Mouse (Mus musculus): ENCODE measurements around the gene Rapgef3. TPM values are rescaled to one million over a fixed set of nuclear protein-coding genes. Genes with fewer than 3 reads are reported as not detected.

Rapgef3 gene
- polyA plus RNA-seq, 1 experiment from 2014 or later = 5.5 TPM

GRCm38 (mm10) chr15:97761438-97761837 is 6.3 kb downstream of the Rapgef3 start:
- no peak for DNase-seq (ENCODE audit: low spot score)
- no peaks in the 10 kb centered on the region for H3K9me3 ChIP-seq (ENCODE audit: control insufficient read depth, low read length)
- WGBS = 30% methylated on average over 13 of the region's 13 CpGs
- no peak overlapping the region for H3K4me2 ChIP-seq (ENCODE audit: low read depth, low read length, severe bottlenecking)
- no peak overlapping the region for H3K27ac ChIP-seq (ENCODE audit: low read depth, low read length)
- no peak for ATAC-seq (replicated peaks; ENCODE audit: low FRiP score)
- no peak overlapping the region for H3K4me3 ChIP-seq (ENCODE audit: low read depth, low read length)
- peaks cover 3% of the 10 kb centered on the region for H3K27me3 ChIP-seq (ENCODE audit: control insufficient read depth, insufficient read depth, low read length)
- H3K9ac ChIP-seq (ENCODE audit: low read length) = no peak overlapping the region
- H3K36me3 ChIP-seq (ENCODE audit: control insufficient read depth, insufficient read depth, low read length) = no peaks in the 10 kb centered on the region
- peaks cover 8% of the 10 kb centered on the region for H3K4me1 ChIP-seq (replicated peaks; ENCODE audit: control insufficient read depth, insufficient read depth, low read length)

DNA sequence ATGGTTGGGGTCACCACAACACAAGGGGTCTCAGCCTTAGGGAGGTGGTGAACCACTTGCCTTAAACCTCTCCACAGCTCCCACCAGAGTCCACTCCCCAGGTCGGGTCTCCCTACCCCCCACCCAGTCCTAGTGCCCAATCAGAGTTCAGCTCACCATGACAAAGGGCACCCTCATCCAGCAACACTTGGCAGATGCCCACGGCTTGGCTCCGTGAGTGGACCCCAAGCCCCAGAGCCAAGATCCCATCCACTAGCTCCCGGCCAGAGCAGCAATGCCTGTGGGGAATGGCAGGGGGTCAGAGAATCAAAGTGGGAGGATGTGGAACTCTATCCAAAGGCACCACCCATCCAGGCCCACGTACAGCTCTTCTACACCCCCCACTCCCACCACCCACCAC is 6.8 kb downstream of the Rapgef3 start:
- DNase-seq (ENCODE audit: low spot score) = no peak
- no peak overlapping the region for H3K27ac ChIP-seq (ENCODE audit: low read depth, low read length)
- H3K4me1 ChIP-seq (replicated peaks; ENCODE audit: control insufficient read depth, insufficient read depth, low read length) = peaks cover 3% of the 10 kb centered on the region; the same call in 1 of the 2 replicates
- H3K9ac ChIP-seq (ENCODE audit: low read length) = no peak overlapping the region
- WGBS = 72% methylated on average over 5 of the region's 5 CpGs
- peaks cover 3% of the 10 kb centered on the region for H3K27me3 ChIP-seq (ENCODE audit: control insufficient read depth, insufficient read depth, low read length)
- ATAC-seq (replicated peaks; ENCODE audit: low FRiP score) = no peak
- no peak overlapping the region for H3K4me3 ChIP-seq (ENCODE audit: low read depth, low read length)
- H3K9me3 ChIP-seq (ENCODE audit: control insufficient read depth, low read length) = no peaks in the 10 kb centered on the region
- no peaks in the 10 kb centered on the region for H3K36me3 ChIP-seq (ENCODE audit: control insufficient read depth, insufficient read depth, low read length)
- no peak overlapping the region for H3K4me2 ChIP-seq (ENCODE audit: low read depth, low read length, severe bottlenecking)

DNA sequence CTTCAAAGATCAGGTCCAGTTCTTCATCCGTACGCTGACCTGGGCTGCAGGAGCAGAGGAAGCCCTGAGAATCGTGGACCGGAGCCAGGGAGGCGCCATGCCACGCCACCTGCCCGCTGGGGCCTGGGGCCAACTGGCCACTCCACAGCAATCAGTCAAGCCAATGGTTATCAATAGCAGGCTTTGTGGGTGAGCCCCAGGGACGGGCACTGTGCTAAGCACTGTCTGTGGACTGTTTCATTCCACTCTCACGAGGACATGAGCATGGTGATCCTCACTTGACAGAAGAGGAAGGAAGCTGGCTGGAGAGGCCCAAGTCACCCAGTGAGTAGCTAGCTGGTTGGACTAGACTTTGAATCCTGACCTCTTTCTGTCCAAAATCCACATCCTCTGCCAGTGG is 7.8 kb downstream of the Rapgef3 start:
- H3K4me2 ChIP-seq (ENCODE audit: low read depth, low read length, severe bottlenecking) = no peak overlapping the region
- WGBS = 89% methylated on average over 9 of the region's 9 CpGs
- H3K9me3 ChIP-seq (ENCODE audit: control insufficient read depth, low read length) = no peaks in the 10 kb centered on the region
- no peak for ATAC-seq (replicated peaks; ENCODE audit: low FRiP score)
- DNase-seq (ENCODE audit: low spot score) = no peak
- no peaks in the 10 kb centered on the region for H3K4me1 ChIP-seq (replicated peaks; ENCODE audit: control insufficient read depth, insufficient read depth, low read length)
- H3K4me3 ChIP-seq (ENCODE audit: low read depth, low read length) = no peak overlapping the region
- H3K27ac ChIP-seq (ENCODE audit: low read depth, low read length) = no peak overlapping the region
- no peaks in the 10 kb centered on the region for H3K36me3 ChIP-seq (ENCODE audit: control insufficient read depth, insufficient read depth, low read length)
- H3K9ac ChIP-seq (ENCODE audit: low read length) = no peak overlapping the region
- no peaks in the 10 kb centered on the region; the same call in 1 of the 2 replicates for H3K27me3 ChIP-seq (ENCODE audit: control insufficient read depth, insufficient read depth, low read length)

DNA sequence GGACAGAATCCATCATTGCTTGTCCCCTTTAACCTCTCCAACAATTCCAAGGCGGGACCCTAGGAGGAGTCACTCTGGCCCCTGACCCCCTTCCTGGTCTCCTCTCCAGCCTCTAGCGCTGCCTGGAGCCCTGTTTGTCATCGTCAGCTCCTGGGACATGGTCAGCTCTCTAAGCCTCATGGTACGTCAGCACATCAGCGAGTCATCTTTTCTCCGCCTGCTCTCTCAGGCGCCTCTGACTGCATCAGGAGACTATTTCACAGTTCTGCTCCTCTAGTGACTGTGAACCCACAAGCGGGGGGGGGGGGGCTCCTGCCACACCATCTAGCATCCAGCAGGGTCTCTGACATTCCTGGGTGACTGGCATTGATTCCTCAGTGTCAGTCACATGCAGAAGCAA is 12.4 kb downstream of the Rapgef3 start:
- Histone ChIP-seq H3K4me1 (replicated peaks; ENCODE audit: control insufficient read depth, insufficient read depth, low read length) (peaks cover 4% of the 10 kb centered on the region; the same call in 1 of the 2 replicates), H3K36me3 (ENCODE audit: control insufficient read depth, insufficient read depth, low read length) (no peaks in the 10 kb centered on the region), H3K4me2 (ENCODE audit: low read depth, low read length, severe bottlenecking) (no peak overlapping the region), H3K9ac (ENCODE audit: low read length) (no peak overlapping the region), H3K27ac (ENCODE audit: low read depth, low read length) (no peak overlapping the region), H3K27me3 (ENCODE audit: control insufficient read depth, insufficient read depth, low read length) (no peaks in the 10 kb centered on the region), H3K4me3 (ENCODE audit: low read depth, low read length) (no peak overlapping the region), H3K9me3 (ENCODE audit: control insufficient read depth, low read length) (no peaks in the 10 kb centered on the region)
- ATAC-seq (replicated peaks; ENCODE audit: low FRiP score) (no peak), DNase-seq (ENCODE audit: low spot score) (no peak)
- WGBS = 57% methylated on average over 8 of the region's 8 CpGs

GRCm38 (mm10) chr15:97754476-97754875 is 13.3 kb downstream of the Rapgef3 start:
- no peak overlapping the region for H3K4me2 ChIP-seq (ENCODE audit: low read depth, low read length, severe bottlenecking)
- H3K27me3 ChIP-seq (ENCODE audit: control insufficient read depth, insufficient read depth, low read length) = no peaks in the 10 kb centered on the region
- H3K27ac ChIP-seq (ENCODE audit: low read depth, low read length) = no peak overlapping the region
- H3K4me1 ChIP-seq (replicated peaks; ENCODE audit: control insufficient read depth, insufficient read depth, low read length) = peaks cover 4% of the 10 kb centered on the region; the same call in 1 of the 2 replicates
- no peaks in the 10 kb centered on the region for H3K9me3 ChIP-seq (ENCODE audit: control insufficient read depth, low read length)
- no peaks in the 10 kb centered on the region for H3K36me3 ChIP-seq (ENCODE audit: control insufficient read depth, insufficient read depth, low read length)
- 76% methylated on average over 6 of the region's 6 CpGs for WGBS
- H3K4me3 ChIP-seq (ENCODE audit: low read depth, low read length) = no peak overlapping the region
- no peak for DNase-seq (ENCODE audit: low spot score)
- no peak for ATAC-seq (replicated peaks; ENCODE audit: low FRiP score)
- no peak overlapping the region for H3K9ac ChIP-seq (ENCODE audit: low read length)

DNA sequence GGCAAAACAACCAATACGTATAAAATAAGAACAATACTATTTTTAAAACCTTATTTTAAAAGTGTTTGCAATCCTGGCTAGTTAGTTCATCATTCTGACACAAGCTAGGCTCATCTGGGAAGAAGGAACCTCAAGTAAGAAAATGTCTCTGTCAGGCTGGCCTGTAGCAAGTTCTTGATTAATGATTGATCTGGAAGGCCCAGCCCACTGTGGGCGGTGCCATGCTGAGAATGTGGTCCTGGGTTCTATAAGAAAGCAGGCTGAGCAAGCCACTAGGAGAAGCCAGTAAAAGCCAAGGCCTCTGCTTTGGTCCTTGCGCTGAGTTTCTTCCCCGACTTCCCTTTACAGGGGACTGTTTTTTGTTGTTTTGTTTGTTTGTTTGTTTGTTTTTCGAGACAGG is 15.3 kb downstream of the Rapgef3 start:
- peaks cover 4% of the 10 kb centered on the region; the same call in 1 of the 2 replicates for H3K4me1 ChIP-seq (replicated peaks; ENCODE audit: control insufficient read depth, insufficient read depth, low read length)
- no peak overlapping the region for H3K9ac ChIP-seq (ENCODE audit: low read length)
- H3K27ac ChIP-seq (ENCODE audit: low read depth, low read length) = no peak overlapping the region
- H3K4me2 ChIP-seq (ENCODE audit: low read depth, low read length, severe bottlenecking) = no peak overlapping the region
- H3K9me3 ChIP-seq (ENCODE audit: control insufficient read depth, low read length) = no peaks in the 10 kb centered on the region
- DNase-seq (ENCODE audit: low spot score) = no peak
- no peaks in the 10 kb centered on the region for H3K36me3 ChIP-seq (ENCODE audit: control insufficient read depth, insufficient read depth, low read length)
- no peaks in the 10 kb centered on the region for H3K27me3 ChIP-seq (ENCODE audit: control insufficient read depth, insufficient read depth, low read length)
- 92% methylated on average over 5 of the region's 5 CpGs for WGBS
- H3K4me3 ChIP-seq (ENCODE audit: low read depth, low read length) = no peak overlapping the region
- no peak for ATAC-seq (replicated peaks; ENCODE audit: low FRiP score)

GRCm38 (mm10) chr15:97751676-97752075 is 16.1 kb downstream of the Rapgef3 start:
- Histone ChIP-seq H3K4me1 (replicated peaks; ENCODE audit: control insufficient read depth, insufficient read depth, low read length) (peaks cover 4% of the 10 kb centered on the region; the same call in 1 of the 2 replicates), H3K9me3 (ENCODE audit: control insufficient read depth, low read length) (no peaks in the 10 kb centered on the region), H3K9ac (ENCODE audit: low read length) (no peak overlapping the region), H3K36me3 (ENCODE audit: control insufficient read depth, insufficient read depth, low read length) (no peaks in the 10 kb centered on the region), H3K27me3 (ENCODE audit: control insufficient read depth, insufficient read depth, low read length) (no peaks in the 10 kb centered on the region), H3K4me3 (ENCODE audit: low read depth, low read length) (no peak overlapping the region), H3K4me2 (ENCODE audit: low read depth, low read length, severe bottlenecking) (no peak overlapping the region), H3K27ac (ENCODE audit: low read depth, low read length) (no peak overlapping the region)
- ATAC-seq (replicated peaks; ENCODE audit: low FRiP score) (no peak), DNase-seq (ENCODE audit: low spot score) (no peak)
- WGBS = 92% methylated on average over 2 of the region's 2 CpGs

DNA sequence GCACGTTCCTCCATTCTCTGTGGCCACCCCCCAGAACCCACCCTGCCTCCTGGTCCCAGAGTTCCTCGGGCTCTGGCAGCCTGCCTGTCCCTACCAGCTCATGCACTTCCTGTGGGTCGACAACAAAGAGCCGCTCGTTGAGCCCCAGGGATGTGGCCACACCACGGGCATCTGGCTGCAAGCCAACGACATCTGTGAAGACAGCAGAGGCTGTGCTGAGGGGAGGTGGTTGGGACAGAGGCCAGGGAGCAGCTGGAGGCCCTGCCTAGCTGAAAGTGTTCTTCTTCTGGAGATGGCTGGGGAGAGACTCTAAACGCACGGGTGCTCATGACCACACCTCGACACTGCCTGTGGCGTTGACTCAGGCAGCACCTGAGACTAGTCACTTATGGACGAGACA is 17.1 kb downstream of the Rapgef3 start:
- H3K4me2 ChIP-seq (ENCODE audit: low read depth, low read length, severe bottlenecking) = no peak overlapping the region
- H3K4me3 ChIP-seq (ENCODE audit: low read depth, low read length) = no peak overlapping the region
- peaks cover 4% of the 10 kb centered on the region; the same call in 1 of the 2 replicates for H3K4me1 ChIP-seq (replicated peaks; ENCODE audit: control insufficient read depth, insufficient read depth, low read length)
- no peaks in the 10 kb centered on the region for H3K27me3 ChIP-seq (ENCODE audit: control insufficient read depth, insufficient read depth, low read length)
- H3K27ac ChIP-seq (ENCODE audit: low read depth, low read length) = no peak overlapping the region
- no peaks in the 10 kb centered on the region for H3K36me3 ChIP-seq (ENCODE audit: control insufficient read depth, insufficient read depth, low read length)
- WGBS = 50% methylated on average over 12 of the region's 12 CpGs
- H3K9ac ChIP-seq (ENCODE audit: low read length) = no peak overlapping the region; the same call in 1 of the 2 replicates
- no peaks in the 10 kb centered on the region for H3K9me3 ChIP-seq (ENCODE audit: control insufficient read depth, low read length)
- DNase-seq (ENCODE audit: low spot score) = peak; percentile 77
- peak; percentile 70 for ATAC-seq (replicated peaks; ENCODE audit: low FRiP score)

DNA sequence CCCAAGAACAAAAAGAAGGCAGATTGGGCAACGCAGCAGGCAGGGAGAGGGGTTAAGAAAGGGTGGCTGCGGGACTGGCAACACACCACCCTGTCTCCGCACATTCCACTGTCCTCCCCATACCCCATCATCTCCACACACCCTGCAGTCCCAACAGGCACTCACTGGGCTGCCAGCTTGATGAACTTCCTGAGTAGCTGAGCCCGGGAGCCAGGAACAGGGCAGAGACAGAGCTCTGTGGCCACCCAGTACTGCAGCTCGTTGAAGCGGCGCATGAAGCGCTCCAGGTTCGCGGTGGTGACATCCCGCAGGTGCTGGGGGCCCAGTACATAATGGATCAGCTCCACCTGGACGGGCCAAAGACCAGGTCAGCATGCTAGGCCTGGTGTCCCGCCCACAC is 17.9 kb downstream of the Rapgef3 start:
- 91% methylated on average over 13 of the region's 13 CpGs for WGBS

More for the DNA sequence above, 17.9 kb downstream of the Rapgef3 start:
- Histone ChIP-seq H3K27ac (ENCODE audit: low read depth, low read length) (no peak overlapping the region), H3K9ac (ENCODE audit: low read length) (no peak overlapping the region), H3K9me3 (ENCODE audit: control insufficient read depth, low read length) (no peaks in the 10 kb centered on the region), H3K4me1 (replicated peaks; ENCODE audit: control insufficient read depth, insufficient read depth, low read length) (peaks cover 4% of the 10 kb centered on the region; the same call in 1 of the 2 replicates), H3K27me3 (ENCODE audit: control insufficient read depth, insufficient read depth, low read length) (no peaks in the 10 kb centered on the region), H3K4me2 (ENCODE audit: low read depth, low read length, severe bottlenecking) (no peak overlapping the region), H3K36me3 (ENCODE audit: control insufficient read depth, insufficient read depth, low read length) (no peaks in the 10 kb centered on the region), H3K4me3 (ENCODE audit: low read depth, low read length) (no peak overlapping the region)
- no peak for ATAC-seq (replicated peaks; ENCODE audit: low FRiP score)
- DNase-seq (ENCODE audit: low spot score) = no peak

Measured in forebrain, embryonic 11.5 days (tissue).